Mouse (Mus musculus) NIH3T3 (cell line): ENCODE data around the gene Tbx5.
"Not testable (repeated sequence)": the region's sequence is repeated elsewhere in the genome, so short reads cannot be mapped to it uniquely, and the experiment has no call there.

Source experiments
- DNase-seq: peaks from one replicate; pipeline ENCODE4 v3.0.0-alpha.2; 2012; ENCODE audit warnings: low read depth

Gene Tbx5

GRCm38 (mm10) chr5:119842701-119843393 lies 10.4 kb downstream of the Tbx5 start:
- no peak for DNase-seq

- no peak for DNase-seq
Measured at GRCm38 (mm10) chr5:119843394-119843777, 10.9 kb downstream of the Tbx5 start.

- no peak for DNase-seq
Measured at GRCm38 (mm10) chr5:119844366-119844765, 11.9 kb downstream of the Tbx5 start.

- no peak for DNase-seq
Measured at GRCm38 (mm10) chr5:119844994-119845393, 12.5 kb downstream of the Tbx5 start.

GRCm38 (mm10) chr5:119857052-119857451 lies 24.6 kb downstream of the Tbx5 start:
- no peak for DNase-seq

GRCm38 (mm10) chr5:119861301-119861700 lies 28.8 kb downstream of the Tbx5 start:
- no peak for DNase-seq

GRCm38 (mm10) chr5:119862431-119862830 lies 30.0 kb downstream of the Tbx5 start:
- no peak for DNase-seq

GRCm38 (mm10) chr5:119866277-119867235 lies 34.1 kb downstream of the Tbx5 start:
- no peak for DNase-seq

- no peak for DNase-seq
Measured at GRCm38 (mm10) chr5:119867986-119868385, 35.5 kb downstream of the Tbx5 start.

- DNase-seq, result no peak
Measured at GRCm38 (mm10) chr5:119875421-119875820, 43.0 kb downstream of the Tbx5 start.

GRCm38 (mm10) chr5:119877185-119877584 lies 44.7 kb downstream of the Tbx5 start:
- DNase-seq, result no peak

- DNase-seq, result no peak
Measured at GRCm38 (mm10) chr5:119885595-119885994, 53.1 kb downstream of the Tbx5 start.

GRCm38 (mm10) chr5:119887381-119887780 lies 54.9 kb downstream of the Tbx5 start:
- DNase-seq, result peak; percentile 60

- no peak for DNase-seq
Measured at GRCm38 (mm10) chr5:119891960-119892359, 59.5 kb downstream of the Tbx5 start.

GRCm38 (mm10) chr5:119893060-119893459 lies 60.6 kb downstream of the Tbx5 start:
- no peak for DNase-seq

- DNase-seq, result no peak
Measured at GRCm38 (mm10) chr5:119896605-119897004, 64.1 kb downstream of the Tbx5 start.

GRCm38 (mm10) chr5:119916551-119917171 lies 84.2 kb downstream of the Tbx5 start:
- peak; percentile 5 for DNase-seq

GRCm38 (mm10) chr5:119918381-119918780 lies 85.9 kb downstream of the Tbx5 start:
- DNase-seq, result not testable (repeated sequence)

GRCm38 (mm10) chr5:119920941-119921340 lies 88.5 kb downstream of the Tbx5 start:
- no peak for DNase-seq

- DNase-seq, result no peak
Measured at GRCm38 (mm10) chr5:119922229-119922628, 89.8 kb downstream of the Tbx5 start.
